Mouse (Mus musculus): Measurements from ENCODE around the gene Trim28. TPM values are rescaled to one million over a fixed set of nuclear protein-coding genes. Genes with fewer than 3 reads are reported as not detected.

The Trim28 gene
- total RNA-seq, 2 experiments from 2014 or later, result 199 to 217 TPM

GRCm38 (mm10) chr7:12993148-12993547 lies 5.8 kb upstream of the Trim28 start:
- intact Hi-C loops (cut with DNase I), result no loop called here
- no peak for DNase-seq (ENCODE audit: low spot score in 2 of 2)

- no peak for DNase-seq (ENCODE audit: low spot score in 2 of 2)
- intact Hi-C loops (cut with DNase I), result no loop called here
Measured at GRCm38 (mm10) chr7:12995862-12996261, 3.1 kb upstream of the Trim28 start.

- no peak for DNase-seq (ENCODE audit: low spot score in 2 of 2)
- intact Hi-C loops (cut with DNase I), result no loop called here
Measured at GRCm38 (mm10) chr7:12997230-12997629, 1.7 kb upstream of the Trim28 start.

- intact Hi-C loops (cut with DNase I), result no loop called here
- no peak for DNase-seq (ENCODE audit: low spot score in 2 of 2)
Measured at GRCm38 (mm10) chr7:12998053-12998452, 861 bp upstream of the Trim28 start, which contains the start of gene Slc27a5. Gene Slc27a5, minus strand, starts transcription at chr7:12998192.

GRCm38 (mm10) chr7:13001584-13001983 lies 2.7 kb downstream of the Trim28 start:
- intact Hi-C loops (cut with DNase I), result no loop called here
- DNase-seq (ENCODE audit: low spot score in 2 of 2), result no peak

- intact Hi-C loops (cut with DNase I), result no loop called here
- no peak for DNase-seq (ENCODE audit: low spot score in 2 of 2)
Measured at GRCm38 (mm10) chr7:13003380-13003779, 4.5 kb downstream of the Trim28 start.

GRCm38 (mm10) chr7:13006011-13006410 lies 7.1 kb downstream of the Trim28 start:
- no peak for DNase-seq (ENCODE audit: low spot score in 2 of 2)

GRCm38 (mm10) chr7:13006531-13006930 lies 7.6 kb downstream of the Trim28 start:
- intact Hi-C loops (cut with DNase I), result loop anchor here (5.0 kb wide), 1 partner anchor 41 kb away; no protein-coding TSS in a partner anchor
- DNase-seq (ENCODE audit: low spot score in 2 of 2), result no peak

More at GRCm38 (mm10) chr7:13006011-13006410, 7.1 kb downstream of the Trim28 start:
- intact Hi-C loops (cut with DNase I), result loop anchor here (5.0 kb wide), 1 partner anchor 41 kb away; no protein-coding TSS in a partner anchor

GRCm38 (mm10) chr7:13007341-13008092 lies 8.6 kb downstream of the Trim28 start:
- no peak for DNase-seq (ENCODE audit: low spot score in 2 of 2)

GRCm38 (mm10) chr7:13009143-13010004 lies 10.5 kb downstream of the Trim28 start:
- intact Hi-C loops (cut with DNase I), result loop anchor here (5.0 kb wide), 1 partner anchor 38 kb away; no protein-coding TSS in a partner anchor
- peak; percentile 93 to 96 for DNase-seq (ENCODE audit: low spot score in 2 of 2)

More at GRCm38 (mm10) chr7:13007341-13008092, 8.6 kb downstream of the Trim28 start:
- intact Hi-C loops (cut with DNase I), result loop anchor here (5.0 kb wide), 1 partner anchor 40 kb away; no protein-coding TSS in a partner anchor

GRCm38 (mm10) chr7:13010005-13010908 lies 11.3 kb downstream of the Trim28 start, which contains the start of gene Zbtb45:
Gene Zbtb45, minus strand, starts transcription at chr7:13010034.
- intact Hi-C loops (cut with DNase I), result no loop called here
- no peak for DNase-seq (ENCODE audit: low spot score in 2 of 2)

- no peak for DNase-seq (ENCODE audit: low spot score in 2 of 2)
- intact Hi-C loops (cut with DNase I), result no loop called here
Measured at GRCm38 (mm10) chr7:13013671-13014070, 14.8 kb downstream of the Trim28 start.

GRCm38 (mm10) chr7:13014275-13014839 lies 15.4 kb downstream of the Trim28 start:
- intact Hi-C loops (cut with DNase I), result no loop called here
- DNase-seq (ENCODE audit: low spot score in 2 of 2), result no peak

- no peak for DNase-seq (ENCODE audit: low spot score in 2 of 2)
- intact Hi-C loops (cut with DNase I), result no loop called here
Measured at GRCm38 (mm10) chr7:13015217-13015616, 16.3 kb downstream of the Trim28 start.

- DNase-seq (ENCODE audit: low spot score in 2 of 2), result no peak
- intact Hi-C loops (cut with DNase I), result no loop called here
Measured at GRCm38 (mm10) chr7:13022773-13023535, 24.0 kb downstream of the Trim28 start.

GRCm38 (mm10) chr7:13023928-13024731 lies 25.2 kb downstream of the Trim28 start:
- DNase-seq (ENCODE audit: low spot score in 2 of 2), result peak; percentile 96 to 98
- intact Hi-C loops (cut with DNase I), result no loop called here

GRCm38 (mm10) chr7:13024805-13025204 lies 25.9 kb downstream of the Trim28 start:
- intact Hi-C loops (cut with DNase I), result no loop called here
- DNase-seq (ENCODE audit: low spot score in 2 of 2), result peak; percentile 82 to 83
